Mouse (Mus musculus) liver, embryonic 13.5 days (tissue): Measurements from ENCODE around the gene Bzw1. TPM values are rescaled to one million over a fixed set of nuclear protein-coding genes. Genes with fewer than 3 reads are reported as not detected.
A peak's percentile ranks its signal among the peaks of the same experiment; 100 is the strongest.
"Not testable (repeated sequence)": the region's sequence is repeated elsewhere in the genome, so short reads cannot be mapped to it uniquely, and the experiment has no call there.

Experiments
- ATAC-seq: fragments of 200-750 bp; cut with Nextera tagmentation; 2 replicates; pipeline ENCODE4 v1.8.0; 2017; ENCODE audit warnings: low read depth, mild to moderate bottlenecking, moderate number of reproducible peaks, moderate library complexity
- DNase-seq: peaks from one replicate; pipeline ENCODE4 v3.0.0; 2022
- H3K27ac ChIP-seq: fragments of 300-500 bp; sonication (generic); 2 replicates; pipeline ENCODE4 v1.5.1; 2015; ENCODE audit warnings: moderate library complexity, mild to moderate bottlenecking, inconsistent platforms
- H3K27me3 ChIP-seq: fragments of 300-500 bp; sonication (generic); 2 replicates; pipeline ENCODE4 v1.6.1; 2015; ENCODE audit warnings: mild to moderate bottlenecking, inconsistent platforms
- H3K36me3 ChIP-seq: fragments of 300-500 bp; sonication (generic); 2 replicates; pipeline ENCODE4 v1.6.1; 2015; ENCODE audit warnings: mild to moderate bottlenecking, inconsistent platforms
- H3K4me1 ChIP-seq: fragments of 300-500 bp; sonication (generic); replicated peaks from 2 replicates; pipeline ENCODE4 v1.6.1; 2015; ENCODE audit warnings: inconsistent platforms
- H3K4me2 ChIP-seq: fragments of 300-500 bp; sonication (generic); 2 replicates; pipeline ENCODE4 v1.6.1; 2015; ENCODE audit warnings: inconsistent platforms, mild to moderate bottlenecking, moderate library complexity
- H3K4me3 ChIP-seq: fragments of 300-500 bp; sonication (generic); replicated peaks from 2 replicates; pipeline ENCODE4 v1.5.1; 2015; ENCODE audit warnings: mild to moderate bottlenecking, inconsistent platforms
- H3K9ac ChIP-seq: fragments of 300-500 bp; sonication (generic); 2 replicates; pipeline ENCODE4 v1.6.1; 2015; ENCODE audit warnings: mild to moderate bottlenecking, inconsistent platforms
- H3K9me3 ChIP-seq: fragments of 300-500 bp; sonication (generic); replicated peaks from 2 replicates; pipeline ENCODE4 v1.6.1; 2016; ENCODE audit warnings: inconsistent platforms
- WGBS: fragments of 180-500 bp; shearing (Covaris S2); methylation state at CpG from one replicate; pipeline ENCODE4 v1.1.7; 2015; ENCODE audit not compliant: insufficient replicate concordance; 5-methylcytosine and 5-hydroxymethylcytosine counted together
- polyA plus RNA-seq: library from polyadenylated mRNA; unstranded; fragments of >200 nt; fragmentation: Nextera tagmentation; extraction: Ambion mirVana; gene quantifications from 2 replicates; pipeline ENCODE4 v1.2.1, GENCODE M21; 2015

The Bzw1 gene
- polyA plus RNA-seq, 1 experiment from 2014 or later, result 181 TPM

DNA sequence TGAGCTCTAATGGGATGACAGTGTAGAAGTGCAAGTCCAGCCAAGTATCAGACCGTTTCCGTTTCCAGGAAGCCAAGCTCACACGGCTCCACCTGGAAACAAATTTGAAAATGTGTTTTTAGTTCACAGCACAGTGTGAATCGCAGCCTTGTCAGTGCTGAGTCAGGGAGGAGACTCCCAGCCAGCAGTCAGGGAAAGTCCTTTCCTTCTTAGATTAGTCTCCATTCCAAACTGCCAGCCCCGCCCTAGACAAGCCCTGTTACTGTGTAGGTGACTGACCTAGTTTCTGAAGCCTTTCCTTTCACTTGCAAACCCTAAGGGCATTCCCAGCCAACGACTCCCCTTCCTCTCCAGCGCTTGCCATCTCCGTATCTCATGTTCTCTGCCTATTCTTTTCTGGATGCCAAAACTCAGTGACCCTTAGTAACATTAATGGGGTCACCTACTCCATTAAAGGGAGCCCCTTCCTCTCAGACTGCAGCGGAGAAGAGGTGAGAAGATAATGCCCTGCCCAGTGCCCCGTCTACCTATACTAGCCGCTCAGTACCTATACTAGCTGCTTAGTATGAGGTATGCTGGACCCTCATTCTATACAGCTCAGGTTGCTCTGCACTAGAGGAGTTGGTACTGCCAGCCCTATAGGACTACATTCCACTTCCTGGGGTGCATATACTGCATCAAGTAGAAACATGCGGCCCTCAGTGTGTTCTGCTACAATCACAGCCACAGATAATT, 25.8 kb upstream of the Bzw1 start:
- no peak for DNase-seq
- Histone ChIP-seq H3K4me3 (no peak overlapping the region), H3K9ac (no peak overlapping the region), H3K4me2 (no peak overlapping the region), H3K4me1 (0 out of 2 replicates have a peak, but pooled peaks cover 3% of the 10 kb centered on the region), H3K27me3 (no peaks in the 10 kb centered on the region), H3K36me3 (no peaks in the 10 kb centered on the region), H3K27ac (no peak overlapping the region), H3K9me3 (no peaks in the 10 kb centered on the region)
- no peak for ATAC-seq
- 69% methylated on average over 12 of the region's 12 CpGs for WGBS

DNA sequence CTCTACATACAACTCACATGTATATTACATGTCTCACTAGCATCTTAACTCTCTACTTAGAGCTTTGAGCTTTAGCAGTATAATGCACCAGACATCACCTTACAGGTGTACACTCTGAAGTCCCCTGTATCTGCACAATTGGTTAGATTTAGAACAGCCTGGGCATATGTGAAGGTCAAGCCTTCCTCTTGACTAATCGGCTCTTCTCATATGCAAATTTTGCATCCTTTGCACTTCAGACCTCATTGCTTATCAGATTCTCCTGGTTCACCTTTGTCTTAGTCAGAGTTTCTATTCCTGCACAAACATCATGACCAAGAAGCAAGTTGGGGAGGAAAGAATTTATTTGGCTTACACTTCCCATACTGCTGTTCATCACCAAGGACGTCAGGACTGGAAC, 23.0 kb upstream of the Bzw1 start:
- ATAC-seq, result no peak
- Histone ChIP-seq H3K36me3 (no peaks in the 10 kb centered on the region), H3K4me2 (no peak overlapping the region), H3K27me3 (no peaks in the 10 kb centered on the region), H3K4me3 (no peak overlapping the region), H3K9me3 (no peaks in the 10 kb centered on the region), H3K9ac (no peak overlapping the region), H3K27ac (no peak overlapping the region), H3K4me1 (0 out of 2 replicates have a peak, but pooled peaks cover 3% of the 10 kb centered on the region)
- WGBS, result 53% methylated on average over 2 of the region's 2 CpGs
- no peak for DNase-seq

GRCm38 (mm10) chr1:58374266-58374665, 18.4 kb upstream of the Bzw1 start:
- 61% methylated on average over 2 of the region's 2 CpGs for WGBS
- H3K27ac ChIP-seq, H3K9me3 ChIP-seq, H3K9ac ChIP-seq, H3K4me2 ChIP-seq, H3K36me3 ChIP-seq, H3K4me1 ChIP-seq, DNase-seq, H3K4me3 ChIP-seq, H3K27me3 ChIP-seq, ATAC-seq: not testable (repeated sequence)

GRCm38 (mm10) chr1:58375574-58376147, 17.0 kb upstream of the Bzw1 start:
- Histone ChIP-seq H3K9me3 (no peaks in the 10 kb centered on the region), H3K4me2 (no peak overlapping the region), H3K36me3 (no peaks in the 10 kb centered on the region), H3K27ac (no peak overlapping the region), H3K4me1 (no peaks in the 10 kb centered on the region), H3K27me3 (no peaks in the 10 kb centered on the region), H3K9ac (no peak overlapping the region), H3K4me3 (no peak overlapping the region)
- WGBS, result 45% methylated on average over 3 of the region's 3 CpGs
- DNase-seq (no peak), ATAC-seq (no peak)

DNA sequence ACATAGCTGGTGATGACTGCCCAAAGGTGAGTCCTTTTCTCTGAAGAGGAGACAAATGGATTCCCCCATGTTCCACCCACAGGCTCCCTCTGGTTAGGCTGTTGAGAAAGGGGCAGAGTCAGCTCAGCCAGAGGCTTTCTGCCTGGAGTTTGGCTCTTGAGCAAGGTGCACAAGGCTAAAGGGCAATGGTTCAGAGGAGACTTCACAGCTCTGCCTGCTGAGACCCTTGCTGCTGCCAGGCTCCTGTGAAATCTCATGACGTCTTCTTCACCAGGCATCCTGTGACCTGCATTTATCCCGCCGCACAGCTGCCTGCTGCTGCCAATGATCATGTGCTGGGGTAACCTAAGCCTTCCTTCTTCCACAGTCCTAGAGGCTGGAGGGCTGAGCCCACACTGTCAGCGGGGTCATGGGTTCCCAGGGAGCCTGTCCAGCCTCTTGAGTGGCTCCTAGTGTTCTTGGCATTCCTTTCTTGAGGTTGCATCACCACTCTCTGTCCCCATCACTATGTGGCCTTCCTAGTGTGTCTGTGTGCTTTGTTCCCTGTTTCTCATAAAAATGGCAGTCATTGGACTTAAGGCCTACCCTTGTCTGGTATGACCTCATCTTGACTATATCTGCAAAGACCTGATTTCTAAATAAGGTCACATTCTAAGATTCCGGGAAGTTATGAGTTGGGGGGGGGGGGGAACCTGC, 10.0 kb upstream of the Bzw1 start:
- no peak overlapping the region for H3K4me3 ChIP-seq
- ATAC-seq (no peak), DNase-seq (no peak)
- no peaks in the 10 kb centered on the region for H3K36me3 ChIP-seq
- H3K9me3 ChIP-seq, result no peaks in the 10 kb centered on the region
- WGBS, result 58% methylated on average over 5 of the region's 5 CpGs
- H3K9ac ChIP-seq, result no peak overlapping the region
- H3K27ac ChIP-seq, result no peak overlapping the region
- no peaks in the 10 kb centered on the region for H3K4me1 ChIP-seq
- H3K27me3 ChIP-seq, result no peaks in the 10 kb centered on the region
- H3K4me2 ChIP-seq, result no peak overlapping the region

- peak overlapping the region; percentile 97 for H3K9ac ChIP-seq
- H3K36me3 ChIP-seq, result peaks cover 20% of the 10 kb centered on the region
- H3K4me1 ChIP-seq, result peaks cover 40% of the 10 kb centered on the region
- H3K27ac ChIP-seq, result peak overlapping the region; percentile 97
- peak overlapping the region; percentile 95 for H3K4me3 ChIP-seq
- ATAC-seq (no peak), DNase-seq (no peak)
- no peaks in the 10 kb centered on the region for H3K9me3 ChIP-seq
- H3K4me2 ChIP-seq, result peak overlapping the region; percentile 76
- no peaks in the 10 kb centered on the region for H3K27me3 ChIP-seq
- 43% methylated on average over 19 of the region's 19 CpGs for WGBS
Measured at GRCm38 (mm10) chr1:58391421-58392267, 1.1 kb upstream of the Bzw1 start.

- H3K4me1 ChIP-seq, result peaks cover 43% of the 10 kb centered on the region
- H3K27me3 ChIP-seq, result no peaks in the 10 kb centered on the region
- H3K9ac ChIP-seq, result peak overlapping the region; percentile 97
- H3K4me2 ChIP-seq, result peak overlapping the region; percentile 76
- peaks cover 26% of the 10 kb centered on the region for H3K36me3 ChIP-seq
- no peak for DNase-seq
- WGBS, result under 1% methylated on average over 16 of the region's 16 CpGs
- peak overlapping the region; percentile 97 for H3K27ac ChIP-seq
- H3K4me3 ChIP-seq, result peak overlapping the region; percentile 95
- H3K9me3 ChIP-seq, result no peaks in the 10 kb centered on the region
- no peak for ATAC-seq
Measured at GRCm38 (mm10) chr1:58392268-58392651, 438 bp upstream of the Bzw1 start.

DNA sequence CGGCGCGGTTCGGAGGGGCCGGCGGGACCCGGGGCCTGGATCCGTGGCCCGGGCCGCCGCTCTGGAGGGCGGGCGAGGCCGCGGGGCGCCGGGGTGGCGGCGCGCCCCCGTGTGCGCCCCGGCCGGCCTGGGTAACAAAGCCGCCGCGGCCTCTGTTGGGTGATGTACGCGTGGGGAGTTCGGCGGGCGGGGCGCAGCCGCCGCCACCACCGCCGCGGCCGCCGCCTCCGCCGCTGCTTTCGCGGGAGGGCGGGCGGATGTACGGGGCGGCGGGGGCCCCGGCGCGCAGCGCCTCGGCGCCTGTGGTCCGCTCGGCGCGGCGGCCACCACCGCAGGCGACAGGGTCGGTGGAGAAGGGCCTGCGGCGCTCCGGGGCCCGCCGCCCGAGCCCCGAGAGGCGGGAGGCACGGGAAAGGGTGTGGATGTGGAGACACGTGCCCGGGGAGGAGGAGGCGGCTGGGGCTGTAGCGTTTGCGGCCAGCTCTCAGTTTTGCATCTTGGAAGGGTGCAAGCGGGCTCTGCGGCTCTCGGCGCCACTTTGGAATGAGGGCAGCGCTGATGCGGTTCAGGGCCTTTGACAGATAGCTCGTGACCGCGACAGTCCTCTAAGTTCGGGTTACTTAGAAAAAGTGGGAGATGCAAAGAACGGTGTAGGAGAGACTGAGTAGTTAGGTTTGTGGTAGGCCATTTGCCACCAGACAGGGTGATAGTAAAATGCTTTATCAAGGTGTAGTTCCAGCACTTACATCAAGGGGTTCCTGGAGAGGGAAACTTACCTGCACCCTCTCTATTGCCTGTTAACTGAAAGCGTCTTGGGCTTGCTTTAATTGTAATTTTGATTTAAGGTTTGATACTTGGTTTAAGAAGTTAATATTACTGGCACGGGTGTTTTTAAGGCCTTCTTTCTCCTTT, 842 bp downstream of the Bzw1 start:
- Histone ChIP-seq H3K4me2 (peak overlapping the region; percentile 76), H3K27ac (peak overlapping the region; percentile 97), H3K27me3 (no peaks in the 10 kb centered on the region), H3K36me3 (peaks cover 39% of the 10 kb centered on the region), H3K9ac (peak overlapping the region; percentile 97), H3K9me3 (no peaks in the 10 kb centered on the region), H3K4me1 (peaks cover 43% of the 10 kb centered on the region), H3K4me3 (peak overlapping the region; percentile 95)
- ATAC-seq (peak; percentile 73), DNase-seq (peak; percentile 61)
- under 1% methylated on average over 82 of the region's 90 CpGs for WGBS

GRCm38 (mm10) chr1:58395341-58395740, 2.6 kb downstream of the Bzw1 start:
- 80% methylated on average over 3 of the region's 3 CpGs for WGBS
- peaks cover 43% of the 10 kb centered on the region for H3K4me1 ChIP-seq
- H3K36me3 ChIP-seq, result peaks cover 55% of the 10 kb centered on the region
- H3K9me3 ChIP-seq, result no peaks in the 10 kb centered on the region
- no peaks in the 10 kb centered on the region for H3K27me3 ChIP-seq
- no peak overlapping the region for H3K9ac ChIP-seq
- H3K4me3 ChIP-seq, result 0 out of 2 replicates have a peak overlapping the region, but pooled peaks have one; percentile 95
- ATAC-seq, result no peak
- H3K4me2 ChIP-seq, result no peak overlapping the region
- no peak overlapping the region for H3K27ac ChIP-seq
- DNase-seq, result no peak

DNA sequence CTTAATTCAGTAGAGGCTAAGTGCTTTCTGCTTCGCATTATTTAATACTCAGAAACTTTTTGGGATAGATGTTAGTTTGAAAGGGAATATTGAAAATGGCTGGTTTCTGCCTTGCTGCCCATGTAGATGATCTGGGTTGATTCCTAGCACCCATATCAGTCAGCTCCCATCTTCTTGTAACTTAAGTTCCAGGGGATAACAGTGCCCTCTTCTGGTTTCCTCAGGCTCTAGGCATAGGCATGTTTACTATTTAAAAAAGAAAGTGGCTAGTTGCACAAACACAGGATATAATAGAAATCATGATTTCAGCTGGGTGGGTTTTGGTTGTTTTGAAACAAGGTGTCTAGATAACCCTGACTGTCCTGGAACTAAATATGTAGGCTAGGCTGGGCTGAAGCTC, 3.5 kb downstream of the Bzw1 start:
- ATAC-seq (no peak), DNase-seq (no peak)
- H3K4me1 ChIP-seq, result peaks cover 46% of the 10 kb centered on the region
- peak overlapping the region; percentile 26 for H3K9ac ChIP-seq
- peaks cover 63% of the 10 kb centered on the region for H3K36me3 ChIP-seq
- no peaks in the 10 kb centered on the region for H3K9me3 ChIP-seq
- 92% methylated on average over 1 of the region's 1 CpGs for WGBS
- H3K4me3 ChIP-seq, result no peak overlapping the region
- no peaks in the 10 kb centered on the region for H3K27me3 ChIP-seq
- H3K27ac ChIP-seq, result no peak overlapping the region
- no peak overlapping the region for H3K4me2 ChIP-seq
